ENCODE assay signal across 8 mouse cellular contexts in genomic region chr17:56830411-56831110, GRCm38 (mm10). TPM values are rescaled to one million over a fixed set of nuclear protein-coding genes. Genes with fewer than 3 reads are reported as not detected.
DNase-seq lines count a peak whose midpoint lies in the region; ATAC-seq and TF ChIP-seq lines count a peak whose summit lies in the region.

Rfx2 (minus strand) TSS chr17:56831013.

- H3K9ac ChIP-seq in kidney, embryonic 16.5 days (replicated peaks; ENCODE audit: low read length) = peak within 1 kb of the TSS; percentile 64
- peak within 1 kb of the TSS; percentile 50 for H3K9ac ChIP-seq in forebrain, embryonic 15.5 days (replicated peaks)
- H3K9ac ChIP-seq in liver, embryonic 14.5 days (replicated peaks) = peak within 1 kb of the TSS; percentile 95
- H3K9ac ChIP-seq in stomach, embryonic 16.5 days (ENCODE audit: low read length) = peak within 1 kb of the TSS; percentile 78

- DNase-seq in kidney, postnatal 25 days = no peak
- DNase-seq in liver, embryonic 14.5 days (ENCODE audit: low read depth in 3 of 3, low spot score in 3 of 3) = peak in 1 of 3 experiments; percentile 22
- no peak for DNase-seq in urinary bladder, postnatal 36 days (ENCODE audit: low spot score in 2 of 2)
- DNase-seq in gastrocnemius, postnatal 25 days = no peak

- peak within 1 kb of the TSS; percentile 70 for H3K4me3 ChIP-seq in kidney, embryonic 16.5 days (ENCODE audit: low read length)
- peak within 1 kb of the TSS; percentile 44 for H3K4me3 ChIP-seq in bone marrow macrophage, adult 2 months (ENCODE audit: insufficient read depth, low read length)
- peak within 1 kb of the TSS; percentile 69 for H3K4me3 ChIP-seq in forebrain, embryonic 15.5 days
- H3K4me3 ChIP-seq in liver, embryonic 14.5 days (ENCODE audit: insufficient read depth in 1 of 2, low read depth in 2 of 2, low read length in 2 of 2) = peak within 1 kb of the TSS; percentile 87 to 90
- peak within 1 kb of the TSS; percentile 75 for H3K4me3 ChIP-seq in stomach, embryonic 16.5 days (replicated peaks; ENCODE audit: low read length)

- TF ChIP-seq EP300 in liver, embryonic 14.5 days (IDR thresholded peaks at IDR 0.05; ENCODE audit: low read depth) = no peak

- TF ChIP-seq POLR2A in bone marrow macrophage, adult 2 months (IDR thresholded peaks at IDR 0.05; ENCODE audit: borderline replicate concordance, low read depth, low read length) = no peak

- H3K9me3 ChIP-seq in kidney, embryonic 16.5 days (ENCODE audit: low read length) = no peaks in the 10 kb centered on the region
- H3K9me3 ChIP-seq in forebrain, embryonic 15.5 days = no peaks in the 10 kb centered on the region
- H3K9me3 ChIP-seq in liver, embryonic 14.5 days (ENCODE audit: control insufficient read depth, low read length) = no peaks in the 10 kb centered on the region
- H3K9me3 ChIP-seq in stomach, embryonic 16.5 days (replicated peaks; ENCODE audit: control insufficient read depth, low read length) = no peaks in the 10 kb centered on the region

- no peak within 1 kb of the TSS for H3K27ac ChIP-seq in kidney, embryonic 16.5 days (ENCODE audit: low read length)
- H3K27ac ChIP-seq in bone marrow macrophage, adult 2 months (ENCODE audit: insufficient read depth, low read depth, low read length) = no peak within 1 kb of the TSS
- peak within 1 kb of the TSS; percentile 33; the same call in 1 of the 2 replicates for H3K27ac ChIP-seq in forebrain, embryonic 15.5 days (replicated peaks)
- peak within 1 kb of the TSS; percentile 93 for H3K27ac ChIP-seq in liver, embryonic 14.5 days
- H3K27ac ChIP-seq in stomach, embryonic 16.5 days (ENCODE audit: low read length) = no peak within 1 kb of the TSS

- H3K36me3 ChIP-seq in kidney, embryonic 16.5 days (ENCODE audit: insufficient read depth, low read length) = no peaks in the 10 kb centered on the region
- no peaks in the 10 kb centered on the region for H3K36me3 ChIP-seq in forebrain, embryonic 15.5 days
- H3K36me3 ChIP-seq in liver, embryonic 14.5 days (replicated peaks; ENCODE audit: control insufficient read depth, insufficient read depth, low read depth) = no peaks in the 10 kb centered on the region
- no peaks in the 10 kb centered on the region for H3K36me3 ChIP-seq in stomach, embryonic 16.5 days (ENCODE audit: control insufficient read depth, insufficient read depth, low read length)

- H3K27me3 ChIP-seq in kidney, embryonic 16.5 days (ENCODE audit: insufficient read depth, low read length) = peaks cover 12% of the 10 kb centered on the region
- H3K27me3 ChIP-seq in forebrain, embryonic 15.5 days = 0 out of 2 replicates have a peak, but pooled peaks cover 4% of the 10 kb centered on the region
- H3K27me3 ChIP-seq in liver, embryonic 14.5 days (ENCODE audit: control insufficient read depth, insufficient read depth, low read length) = no peaks in the 10 kb centered on the region; the same call in 1 of the 2 replicates
- H3K27me3 ChIP-seq in stomach, embryonic 16.5 days (ENCODE audit: control insufficient read depth, insufficient read depth, low read length) = no peaks in the 10 kb centered on the region

- no peak for ATAC-seq in kidney, embryonic 16.5 days (ENCODE audit: low FRiP score, low TSS enrichment)
- no peak for ATAC-seq in forebrain, embryonic 15.5 days (replicated peaks)
- peak; percentile 7 for ATAC-seq in liver, embryonic 14.5 days (ENCODE audit: insufficient read depth)
- ATAC-seq in stomach, embryonic 16.5 days (ENCODE audit: insufficient read depth, low FRiP score) = no peak

- no peak for TF ChIP-seq CTCF in bone marrow macrophage, adult 2 months (IDR thresholded peaks at IDR 0.05; ENCODE audit: low read depth, low read length)
- no peak for TF ChIP-seq CTCF in liver, embryonic 14.5 days (IDR thresholded peaks at IDR 0.05; ENCODE audit: low read depth)

- H3K4me2 ChIP-seq in kidney, embryonic 16.5 days (replicated peaks; ENCODE audit: low read depth, low read length) = peak within 1 kb of the TSS; percentile 89
- peak within 1 kb of the TSS; percentile 84 for H3K4me2 ChIP-seq in forebrain, embryonic 15.5 days (replicated peaks)
- H3K4me2 ChIP-seq in liver, embryonic 14.5 days (ENCODE audit: low read depth) = peak within 1 kb of the TSS; percentile 94
- peak within 1 kb of the TSS; percentile 93 for H3K4me2 ChIP-seq in stomach, embryonic 16.5 days (ENCODE audit: low read depth, low read length)

- peaks cover 12% of the 10 kb centered on the region for H3K4me1 ChIP-seq in kidney, embryonic 16.5 days (ENCODE audit: insufficient read depth, low read length)
- H3K4me1 ChIP-seq in bone marrow macrophage, adult 2 months (ENCODE audit: control insufficient read depth, insufficient read depth, low read length) = 0 out of 2 replicates have a peak, but pooled peaks cover 2% of the 10 kb centered on the region
- peaks cover 21% of the 10 kb centered on the region for H3K4me1 ChIP-seq in forebrain, embryonic 15.5 days
- H3K4me1 ChIP-seq in liver, embryonic 14.5 days (replicated peaks; ENCODE audit: control insufficient read depth in 2 of 2, insufficient read depth in 2 of 2, low read length in 1 of 2) = peaks cover 40 to 44% of the 10 kb centered on the region in 2 experiments
- peaks cover 18% of the 10 kb centered on the region for H3K4me1 ChIP-seq in stomach, embryonic 16.5 days (ENCODE audit: control insufficient read depth, insufficient read depth, low read length)

- 0% methylated on average over 39 of the region's 62 CpGs for WGBS in kidney, embryonic 16.5 days
- 0% methylated on average over 32 of the region's 62 CpGs for WGBS in forebrain, embryonic 15.5 days
- 1% methylated on average over 50 of the region's 62 CpGs for WGBS in liver, embryonic 14.5 days (ENCODE audit: insufficient replicate concordance)
- under 1% methylated on average over 50 of the region's 62 CpGs for WGBS in stomach, embryonic 16.5 days

RNA-seq across cellular contexts. Expression of gene Rfx2, which starts in this region (rescaled TPM):
- polyA plus RNA-seq in kidney, embryonic 16.5 days (2015; fragmentation: Nextera tagmentation; extraction: Ambion mirVana) = 3.4 and 4.4 TPM in 2 replicates
- polyA plus RNA-seq in bone marrow macrophage, adult 2 months (2012; ENCODE audit: insufficient read depth, insufficient read length, missing spikeins) = 1.1 and 1.2 TPM in 2 replicates
- polyA plus RNA-seq in forebrain, embryonic 15.5 days (2015; fragmentation: Nextera tagmentation; extraction: Ambion mirVana) = 4.4 and 4.5 TPM in 2 replicates
- polyA plus RNA-seq in liver, embryonic 14.5 days (2012; rRNA removed) = 10.7 and 12.6 TPM in 2 replicates
- 6.8 and 8.5 TPM in 2 replicates for polyA plus RNA-seq in liver, embryonic 14.5 days (2014; fragmentation: Nextera tagmentation; extraction: Ambion mirVana)
- 5.5 and 6.5 TPM in 2 replicates for polyA plus RNA-seq in stomach, embryonic 16.5 days (2015; fragmentation: Nextera tagmentation; extraction: Ambion mirVana)
- 1 to 10 TPM; 3.0 to 4.1 TPM for total RNA-seq in gastrocnemius, postnatal 25 days (2021)

Comparison
In these comparisons a context has a peak if more than half of its experiments do, and no peak if none do; other contexts are left out.
1. H3K27ac ChIP-seq: peak in forebrain, embryonic 15.5 days (single experiment) and liver, embryonic 14.5 days (single experiment); none in kidney, embryonic 16.5 days (single experiment), bone marrow macrophage, adult 2 months (single experiment) and stomach, embryonic 16.5 days (single experiment).
2. Peak in every context shown above with its lines, with median percentiles within 50 percentile points of each other: H3K4me2 ChIP-seq, H3K4me3 ChIP-seq and H3K9ac ChIP-seq.